Mouse (Mus musculus): Measurements from ENCODE around the gene Ccdc9.

DNA sequence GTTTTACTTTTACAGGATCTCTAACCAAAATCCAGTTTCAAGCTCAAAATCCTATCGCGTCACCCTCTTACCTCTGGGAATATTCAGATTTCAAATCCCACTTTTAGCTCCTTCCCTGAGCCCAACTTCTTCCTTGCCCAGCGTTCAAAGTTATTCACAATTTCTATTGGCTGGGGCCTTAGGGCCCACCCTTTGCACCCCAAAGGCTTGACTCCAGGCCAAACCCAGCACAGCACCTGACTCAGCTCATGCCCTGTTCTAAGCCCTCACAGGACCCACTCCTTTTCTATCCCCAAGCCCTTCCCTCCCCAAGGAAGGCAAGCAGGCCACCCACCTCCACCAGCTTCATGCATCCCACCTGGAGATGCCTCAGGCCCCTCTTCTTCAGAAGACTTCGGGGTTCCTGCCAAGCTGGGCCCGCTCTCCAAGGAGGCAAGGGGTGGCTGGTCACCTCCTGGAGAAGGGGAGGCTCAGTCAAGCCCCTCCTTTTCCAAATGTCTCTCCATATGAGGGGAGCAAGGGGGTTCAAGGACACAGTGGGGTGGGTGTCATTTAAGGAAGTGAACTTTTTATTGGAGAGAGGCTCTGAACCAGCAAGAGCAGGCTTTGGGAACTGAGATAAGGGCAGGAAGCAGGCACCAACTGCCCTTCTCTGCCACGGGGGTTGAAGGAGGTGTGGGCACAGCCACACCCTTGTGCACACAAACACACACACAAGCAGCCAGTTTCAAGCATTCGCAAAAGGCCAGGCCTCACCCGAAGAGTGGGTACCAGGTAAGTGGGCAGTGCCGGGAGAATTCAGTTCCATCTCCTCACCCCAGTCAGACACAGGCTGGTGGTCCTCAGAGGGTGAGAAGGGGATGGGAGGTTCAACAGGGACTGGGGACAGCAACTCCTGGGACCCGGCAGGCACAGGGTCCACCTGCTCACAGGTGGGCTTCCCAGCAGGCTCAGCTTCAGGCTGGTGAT is 11.4 kb downstream of the Ccdc9 start:
- TF ChIP-seq POLR2A (IDR thresholded peaks at IDR 0.05; ENCODE audit: control insufficient read depth in 1 of 2, insufficient read depth in 1 of 2, low read depth in 1 of 2, low read length in 2 of 2, poor library complexity in 1 of 2) = peak; percentile 45 to 53; a peak in 3 of 4 replicates
- TF ChIP-seq MAZ (IDR thresholded peaks at IDR 0.05; ENCODE audit: low read depth, low read length) = peak; percentile 89; the same call in 1 of the 2 replicates
- no peak for TF ChIP-seq E2F4 (IDR thresholded peaks at IDR 0.05; ENCODE audit: borderline replicate concordance, low read depth, low read length)
- TF ChIP-seq POLR2AphosphoS2 (IDR thresholded peaks at IDR 0.05; ENCODE audit: low read length) = no peak
- TF ChIP-seq CHD2 (IDR thresholded peaks at IDR 0.05; ENCODE audit: low read length) = no peak
- TF ChIP-seq TCF12 (IDR thresholded peaks at IDR 0.05; ENCODE audit: low read depth, low read length) = peak; percentile 92
- TF ChIP-seq SMC3 (IDR thresholded peaks at IDR 0.05; ENCODE audit: low read depth, low read length) = no peak
- no peak for TF ChIP-seq CTCF (IDR thresholded peaks at IDR 0.05 in 2 of 3, conservative IDR thresholded peaks at IDR 0.05 in 1 of 3; ENCODE audit: control insufficient read depth in 1 of 3, insufficient read depth in 1 of 3, low read depth in 2 of 3, low read length in 3 of 3, poor library complexity in 1 of 3, severe bottlenecking in 1 of 3)
- TF ChIP-seq MAFK (IDR thresholded peaks at IDR 0.05; ENCODE audit: borderline replicate concordance, low read depth, low read length) = 0 out of 2 replicates have a peak, but pooled peaks have one; percentile 28
